Mouse (Mus musculus) hindlimb bud, embryonic 11.5 days (tissue): Measurements from ENCODE around the gene Slc43a2.
"Not testable (repeated sequence)": the region's sequence is repeated elsewhere in the genome, so short reads cannot be mapped to it uniquely, and the experiment has no call there.

Experiments
- DNase-seq: peaks from one replicate; pipeline ENCODE4 v3.0.0-alpha.2; 2012; ENCODE audit warnings: low read depth, low spot score; ENCODE audit errors: extremely low spot score

Slc43a2 gene

GRCm38 (mm10) chr11:75550200-75550946 is 18.9 kb downstream of the Slc43a2 start:
- DNase-seq: no peak

- no peak for DNase-seq
These were observed 19.8 kb downstream of the Slc43a2 start for GRCm38 (mm10) chr11:75551321-75551720.

GRCm38 (mm10) chr11:75551961-75552441 is 20.5 kb downstream of the Slc43a2 start:
- DNase-seq: no peak

- no peak for DNase-seq
These were observed 21.5 kb downstream of the Slc43a2 start for GRCm38 (mm10) chr11:75552906-75553482.

GRCm38 (mm10) chr11:75556006-75556405 is 24.5 kb downstream of the Slc43a2 start:
- DNase-seq: not testable (repeated sequence)

- no peak for DNase-seq
These were observed 25.6 kb downstream of the Slc43a2 start for GRCm38 (mm10) chr11:75557142-75557541.

- no peak for DNase-seq
These were observed 26.6 kb downstream of the Slc43a2 start for GRCm38 (mm10) chr11:75558101-75558500.

- no peak for DNase-seq
These were observed 28.5 kb downstream of the Slc43a2 start for GRCm38 (mm10) chr11:75559870-75560504.

GRCm38 (mm10) chr11:75560530-75561409 is 29.3 kb downstream of the Slc43a2 start:
- no peak for DNase-seq

- DNase-seq: no peak
These were observed 29.9 kb downstream of the Slc43a2 start for GRCm38 (mm10) chr11:75561410-75561791.

- no peak for DNase-seq
These were observed 31.3 kb downstream of the Slc43a2 start for GRCm38 (mm10) chr11:75562840-75563239.

GRCm38 (mm10) chr11:75563851-75564548 is 32.5 kb downstream of the Slc43a2 start:
- DNase-seq: no peak

- no peak for DNase-seq
These were observed 34.4 kb downstream of the Slc43a2 start for GRCm38 (mm10) chr11:75565849-75566248.

- DNase-seq: no peak
These were observed 35.0 kb downstream of the Slc43a2 start for GRCm38 (mm10) chr11:75566276-75567196.

- no peak for DNase-seq
These were observed 36.0 kb downstream of the Slc43a2 start for GRCm38 (mm10) chr11:75567346-75568114.

GRCm38 (mm10) chr11:75568115-75568511 is 36.6 kb downstream of the Slc43a2 start:
- DNase-seq: no peak

- DNase-seq: no peak
These were observed 37.5 kb downstream of the Slc43a2 start for GRCm38 (mm10) chr11:75568962-75569361.

- DNase-seq: no peak
These were observed 39.1 kb downstream of the Slc43a2 start for GRCm38 (mm10) chr11:75570375-75571125.
